Mouse (Mus musculus): Measurements from ENCODE around the gene Polr3gl.

DNA sequence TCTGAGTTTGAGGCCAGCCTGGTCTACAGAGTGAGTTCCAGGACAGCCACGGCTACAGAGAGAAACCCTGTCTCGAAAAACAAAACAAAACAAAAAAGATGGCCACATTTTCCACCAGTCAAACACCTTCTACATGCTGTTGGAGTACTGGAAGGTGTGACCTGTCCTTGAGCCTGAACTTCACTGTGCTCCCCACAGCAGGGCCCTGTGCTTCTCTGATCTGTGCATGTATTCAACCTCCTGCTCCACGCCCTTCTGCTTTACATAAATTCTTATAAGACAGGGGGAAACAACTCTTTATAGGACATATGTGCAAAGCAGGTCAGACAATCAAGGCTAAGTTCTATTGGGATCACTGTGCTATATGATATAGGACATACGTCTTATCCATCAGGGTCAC lies 29.2 kb upstream of the Polr3gl start:
- TF ChIP-seq POLR2A (IDR thresholded peaks at IDR 0.05; ENCODE audit: control insufficient read depth, low read depth, low read length) (no peak), CTCF (IDR thresholded peaks at IDR 0.05; ENCODE audit: control insufficient read depth, insufficient read depth, insufficient replicate concordance, low read depth, low read length) (no peak)

Data from testis, adult 2 months (tissue).